Mouse (Mus musculus) spleen, postnatal 14 days (tissue): Measurements from ENCODE around the gene 6330403K07Rik.

Experiments used
- DNase-seq, 2 experiments: peaks; one replicate each; pipeline ENCODE4 v3.0.0; 2021 to 2022; ENCODE audit warnings: low spot score in 2 of 2

The 6330403K07Rik gene

GRCm38 (mm10) chr11:70982557-70983228 lies 50.6 kb downstream of the 6330403K07Rik start, which contains the start of gene C1qbp:
Gene C1qbp, minus strand, starts transcription at chr11:70983026.
- DNase-seq = peak; percentile 88 to 95

GRCm38 (mm10) chr11:70982030-70982429 lies 51.3 kb downstream of the 6330403K07Rik start:
- no peak for DNase-seq
